In the genomic region with DNA sequence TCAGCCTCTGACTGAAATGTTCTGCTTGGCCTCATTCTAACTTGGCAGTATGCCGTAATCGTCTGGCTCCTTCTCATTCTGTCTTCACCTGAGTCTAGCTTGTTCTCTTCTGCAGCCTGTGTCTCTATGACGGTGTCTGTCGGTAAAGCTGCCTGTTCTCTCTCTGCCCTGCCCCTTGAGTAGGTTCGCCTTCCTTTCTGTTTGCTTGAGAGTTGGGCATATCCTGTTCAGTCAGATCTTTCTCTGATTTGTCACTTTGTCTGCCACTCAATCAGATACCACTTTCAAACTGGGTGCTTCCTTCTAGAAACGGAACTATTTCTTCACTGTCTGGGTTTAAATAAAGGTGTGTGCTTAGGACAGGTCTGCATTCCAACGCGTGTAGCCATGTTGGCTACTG, we compare ENCODE assay signal across 21 mouse cellular contexts. TPM values are rescaled to one million over a fixed set of nuclear protein-coding genes. Genes with fewer than 3 reads are reported as not detected.
DNase-seq lines count a peak whose midpoint lies in the region; ATAC-seq lines count a peak whose summit lies in the region.
"Had no signal": no experiment of that assay in that cellular context is flagged by ENCODE, and none has a peak within 500 bp of the region (broad histone marks: within the 10 kb centered on the region; RNA-seq: fewer than 3 reads in every experiment).

No protein-coding gene starts in this region.

- H3K4me1 ChIP-seq in embryonic facial prominence, embryonic 14.5 days (ENCODE audit: control insufficient read depth, insufficient read depth, low read length): peaks cover 6% of the 10 kb centered on the region; the same call in 1 of the 2 replicates
- peaks cover 12% of the 10 kb centered on the region for H3K4me1 ChIP-seq in kidney, embryonic 14.5 days (ENCODE audit: control insufficient read depth, insufficient read depth, low read length)

- intact Hi-C loops in heart, postnatal 10 days (cut with DNase I): no loop called here

- WGBS in embryonic facial prominence, embryonic 14.5 days: 91% methylated on average over 8 of the region's 8 CpGs
- 96% methylated on average over 8 of the region's 8 CpGs for WGBS in kidney, embryonic 14.5 days

- H3K4me2 ChIP-seq in embryonic facial prominence, embryonic 14.5 days (ENCODE audit: low read depth, low read length): no peak overlapping the region
- H3K4me2 ChIP-seq in kidney, embryonic 14.5 days (replicated peaks; ENCODE audit: low read depth, low read length): no peak overlapping the region
- H3K4me2 ChIP-seq: liver, embryonic 15.5 days had no signal

- no peaks in the 10 kb centered on the region for H3K27me3 ChIP-seq in embryonic facial prominence, embryonic 14.5 days (replicated peaks; ENCODE audit: control insufficient read depth, insufficient read depth, low read length)
- no peaks in the 10 kb centered on the region for H3K27me3 ChIP-seq in kidney, embryonic 14.5 days (ENCODE audit: control insufficient read depth, insufficient read depth, low read length)
- H3K27me3 ChIP-seq: liver, embryonic 15.5 days; Patski had no signal

- H3K27ac ChIP-seq in embryonic facial prominence, embryonic 14.5 days (replicated peaks; ENCODE audit: low read depth, low read length): no peak overlapping the region
- H3K27ac ChIP-seq in kidney, embryonic 14.5 days (ENCODE audit: low read depth, low read length): no peak overlapping the region
- H3K27ac ChIP-seq: heart, adult 2 months; liver, embryonic 15.5 days had no signal

- H3K9ac ChIP-seq in embryonic facial prominence, embryonic 14.5 days (ENCODE audit: low read depth, low read length): 0 out of 2 replicates have a peak overlapping the region, but pooled peaks have one; percentile 14
- no peak overlapping the region for H3K9ac ChIP-seq in kidney, embryonic 14.5 days (ENCODE audit: low read depth, low read length)
- H3K9ac ChIP-seq: liver, embryonic 15.5 days had no signal

- peak; percentile 54 for DNase-seq in heart, adult 11 months
- no peak for DNase-seq in heart, postnatal 10 days
- peak; percentile 12 for DNase-seq in thymus, postnatal 4 days
- no peak for DNase-seq in thymus, adult 18-20 months
- DNase-seq in embryonic facial prominence, embryonic 14.5 days (ENCODE audit: low spot score): no peak
- no peak for DNase-seq in ovary, adult 18-20 months (ENCODE audit: low spot score)
- DNase-seq: adrenal gland, postnatal 36 days; cerebellum, adult 11-12 months; cerebellum, postnatal 14 days; gastrocnemius, postnatal 10 days; heart, adult 2 months; heart, postnatal 4 days; kidney, adult 18-20 months; kidney, postnatal 10 days; lung, postnatal 10 days; right cerebral cortex, postnatal 25 days had no signal

- H3K4me3 ChIP-seq in embryonic facial prominence, embryonic 14.5 days (ENCODE audit: low read depth, low read length): no peak overlapping the region
- no peak overlapping the region for H3K4me3 ChIP-seq in kidney, embryonic 14.5 days (ENCODE audit: low read length)
- H3K4me3 ChIP-seq: heart, adult 2 months; liver, embryonic 15.5 days had no signal

- peaks cover 24% of the 10 kb centered on the region for H3K36me3 ChIP-seq in embryonic facial prominence, embryonic 14.5 days (ENCODE audit: control insufficient read depth, insufficient read depth, low read length)
- H3K36me3 ChIP-seq in kidney, embryonic 14.5 days (ENCODE audit: control insufficient read depth, insufficient read depth, low read length): peaks cover 17% of the 10 kb centered on the region

- no peak for ATAC-seq in embryonic facial prominence, embryonic 14.5 days (ENCODE audit: low read depth)
- ATAC-seq in kidney, embryonic 14.5 days (ENCODE audit: low FRiP score, low TSS enrichment): no peak
- ATAC-seq: hindbrain, embryonic 16.5 days; midbrain, embryonic 16.5 days; Patski had no signal

- no peaks in the 10 kb centered on the region for H3K9me3 ChIP-seq in embryonic facial prominence, embryonic 14.5 days (ENCODE audit: control insufficient read depth, low read length)
- H3K9me3 ChIP-seq in kidney, embryonic 14.5 days (ENCODE audit: control insufficient read depth, low read length): no peaks in the 10 kb centered on the region
- H3K9me3 ChIP-seq: liver, embryonic 15.5 days had no signal

RNA-seq across cellular contexts. Expression of gene Wdr76, which starts 4.9 kb away (rescaled TPM):
- 1 to 10 TPM; 6.2 to 8.3 TPM for total RNA-seq in heart, postnatal 10 days (2021)
- 5.3 and 5.6 TPM in 2 replicates for polyA plus RNA-seq in embryonic facial prominence, embryonic 14.5 days (2014; fragmentation: Nextera tagmentation; extraction: Ambion mirVana)
- polyA plus RNA-seq in kidney, embryonic 14.5 days (2014; fragmentation: Nextera tagmentation; extraction: Ambion mirVana): 11.0 and 11.9 TPM in 2 replicates

RNA-seq across cellular contexts. Expression of gene Mfap1a, which starts 4.9 kb away (rescaled TPM):
- 10 to 100 TPM; 27.2 to 28.1 TPM for total RNA-seq in heart, postnatal 10 days (2021)
- polyA plus RNA-seq in embryonic facial prominence, embryonic 14.5 days (2014; fragmentation: Nextera tagmentation; extraction: Ambion mirVana): 21.9 and 23.3 TPM in 2 replicates
- 21.5 and 28.0 TPM in 2 replicates for polyA plus RNA-seq in kidney, embryonic 14.5 days (2014; fragmentation: Nextera tagmentation; extraction: Ambion mirVana)

RNA-seq across cellular contexts. Expression of gene Mfap1b, which starts 37.5 kb away (rescaled TPM):
- 10 to 100 TPM; 25.4 to 28.7 TPM for total RNA-seq in heart, postnatal 10 days (2021)
- 52.4 and 56.7 TPM in 2 replicates for polyA plus RNA-seq in embryonic facial prominence, embryonic 14.5 days (2014; fragmentation: Nextera tagmentation; extraction: Ambion mirVana)
- 47.8 and 53.2 TPM in 2 replicates for polyA plus RNA-seq in kidney, embryonic 14.5 days (2014; fragmentation: Nextera tagmentation; extraction: Ambion mirVana)

RNA-seq across cellular contexts. Expression of gene Serinc4, which starts 54.8 kb away (rescaled TPM):
- not detected for total RNA-seq in heart, postnatal 10 days (2021)
- 0.24 and 0.32 TPM in 2 replicates for polyA plus RNA-seq in embryonic facial prominence, embryonic 14.5 days (2014; fragmentation: Nextera tagmentation; extraction: Ambion mirVana)
- polyA plus RNA-seq in kidney, embryonic 14.5 days (2014; fragmentation: Nextera tagmentation; extraction: Ambion mirVana): 0.20 and 0.24 TPM in 2 replicates
- total RNA-seq: heart, adult 2 months had no signal
- polyA plus RNA-seq: liver, embryonic 15.5 days had no signal

RNA-seq across cellular contexts. Expression of gene Hypk, which starts 58.3 kb away (rescaled TPM):
- 10 to 100 TPM; 22.1 to 23.2 TPM for total RNA-seq in heart, postnatal 10 days (2021)
- 92.5 and 92.9 TPM in 2 replicates for polyA plus RNA-seq in embryonic facial prominence, embryonic 14.5 days (2014; fragmentation: Nextera tagmentation; extraction: Ambion mirVana)
- 116 and 147 TPM in 2 replicates for polyA plus RNA-seq in kidney, embryonic 14.5 days (2014; fragmentation: Nextera tagmentation; extraction: Ambion mirVana)

Comparison
In these comparisons a context has a peak if more than half of its experiments do, and no peak if none do; other contexts are left out.
1. DNase-seq: peak in heart, adult 11 months (single experiment) and thymus, postnatal 4 days (single experiment); none in heart, postnatal 10 days (0 of 2), thymus, adult 18-20 months (0 of 2), embryonic facial prominence, embryonic 14.5 days (single experiment) and ovary, adult 18-20 months (single experiment).